Mouse (Mus musculus): ENCODE measurements around the gene Unc5b. TPM values are rescaled to one million over a fixed set of nuclear protein-coding genes. Genes with fewer than 3 reads are reported as not detected.

Gene Unc5b
- total and polyA plus RNA-seq, 3 experiments = 0.04 to 0.21 (median 0.06) TPM

DNA sequence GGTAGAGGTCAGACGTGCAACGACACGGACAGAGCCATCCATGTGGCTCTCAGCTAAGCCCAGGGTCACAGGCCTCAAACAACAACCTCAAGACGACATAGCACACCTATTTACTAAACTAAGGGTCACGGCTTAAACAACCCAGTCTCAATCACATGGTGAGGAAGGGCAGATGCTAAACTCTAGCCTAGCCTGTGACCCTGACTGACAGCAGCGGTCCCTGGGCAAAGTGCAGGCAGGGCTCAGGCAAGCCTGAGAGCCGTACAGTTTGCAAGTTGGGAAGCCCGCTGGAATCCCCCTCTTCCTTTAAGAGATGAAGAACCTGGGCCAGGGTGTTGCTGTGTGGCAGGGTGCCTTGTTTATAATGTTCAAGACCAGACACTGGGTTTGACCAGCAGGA lies 36.6 kb downstream of the Unc5b start:
- Histone ChIP-seq H3K36me3 (replicated peaks in 1 of 2; ENCODE audit: control insufficient read depth in 1 of 2, insufficient read depth in 1 of 2, low read length in 1 of 2) (no peaks in the 10 kb centered on the region), H3K79me2 (replicated peaks; ENCODE audit: control insufficient read depth, extremely low read depth, insufficient read depth, poor library complexity, severe bottlenecking) (no peaks in the 10 kb centered on the region), H3K9me3 (replicated peaks; ENCODE audit: low read length) (no peaks in the 10 kb centered on the region), H3K9ac (ENCODE audit: insufficient read depth, low read depth) (no peak overlapping the region), H3K4me2 (ENCODE audit: insufficient read depth, low read depth, poor library complexity, severe bottlenecking) (no peak overlapping the region), H3K4me3 (replicated peaks in 1 of 3; ENCODE audit: low read depth in 2 of 3, low read length in 2 of 3, poor library complexity in 1 of 3) (no peak overlapping the region), H3K27ac (ENCODE audit: insufficient read depth, low read depth) (no peak overlapping the region), H3K4me1 (ENCODE audit: control insufficient read depth in 1 of 2, insufficient read depth in 2 of 2) (0 out of 4 replicates have a peak, but pooled peaks cover 0 to 4% of the 10 kb centered on the region in 2 experiments), H3K27me3 (replicated peaks) (peaks cover 92% of the 10 kb centered on the region)
- no peak for DNase-seq (ENCODE audit: extremely low read depth)
- dilution Hi-C loops (cut with MboI; ENCODE audit: extremely low pct_ligation_motif_present, extremely low pct_unique_long_range_greater_than_20kb, low sequenced_read_pairs) = no loop called here
- in situ Hi-C loops (cut with MboI; ENCODE audit: low pct_ligation_motif_present, low pct_unique_long_range_greater_than_20kb, low sequenced_read_pairs) = no loop called here
- TF ChIP-seq E2F4 (IDR thresholded peaks at IDR 0.05; ENCODE audit: insufficient replicate concordance, low read depth, low read length) (no peak), USF1 (IDR thresholded peaks at IDR 0.05; ENCODE audit: low read depth, low read length) (no peak), MAFK (IDR thresholded peaks at IDR 0.05; ENCODE audit: insufficient replicate concordance, low read length) (no peak), TBP (conservative IDR thresholded peaks at IDR 0.05; ENCODE audit: low read depth, low read length) (no peak), ZC3H11A (IDR thresholded peaks at IDR 0.05; ENCODE audit: low read depth, low read length) (no peak), JUN (IDR thresholded peaks at IDR 0.05; ENCODE audit: insufficient read depth, low read depth, low read length) (no peak), RCOR1 (conservative IDR thresholded peaks at IDR 0.05; ENCODE audit: low read depth, low read length) (no peak), UBTF (IDR thresholded peaks at IDR 0.05; ENCODE audit: low read depth, low read length) (no peak), ELF1 (IDR thresholded peaks at IDR 0.05; ENCODE audit: low read depth, low read length) (no peak), ZKSCAN1 (IDR thresholded peaks at IDR 0.05; ENCODE audit: borderline replicate concordance, low read depth, low read length) (no peak), KAT2A (IDR thresholded peaks at IDR 0.05; ENCODE audit: insufficient replicate concordance, low read length) (no peak), MAZ (IDR thresholded peaks at IDR 0.05; ENCODE audit: low read depth, low read length) (no peak), MYC (IDR thresholded peaks at IDR 0.05; ENCODE audit: low read depth, low read length) (no peak), EP300 (IDR thresholded peaks at IDR 0.05; ENCODE audit: low read length) (no peak)

DNA sequence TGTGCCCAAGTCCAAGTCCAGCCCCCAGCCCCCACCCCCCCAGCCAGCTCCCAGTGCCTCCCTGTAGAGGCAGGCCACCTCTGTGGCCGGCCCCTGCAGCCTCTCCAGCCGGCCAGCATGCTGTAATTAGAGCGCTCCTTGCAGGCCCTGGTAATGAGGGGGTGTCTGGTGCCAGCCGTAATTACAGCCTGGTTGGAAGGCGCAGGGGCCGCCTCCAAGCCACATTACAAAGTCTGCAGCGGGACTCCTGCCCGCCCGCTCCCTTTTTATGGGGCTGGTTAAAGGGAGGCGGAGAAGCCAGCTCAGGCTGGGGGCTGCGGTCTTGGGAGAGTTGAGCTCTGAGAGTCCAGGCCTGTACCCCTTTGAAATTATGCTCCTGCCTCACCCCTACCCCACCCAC lies 37.0 kb downstream of the Unc5b start:
- Histone ChIP-seq H3K4me3 (replicated peaks in 1 of 3; ENCODE audit: low read depth in 2 of 3, low read length in 2 of 3, poor library complexity in 1 of 3) (no peak overlapping the region), H3K36me3 (replicated peaks in 1 of 2; ENCODE audit: control insufficient read depth in 1 of 2, insufficient read depth in 1 of 2, low read length in 1 of 2) (no peaks in the 10 kb centered on the region), H3K27me3 (replicated peaks) (peaks cover 91% of the 10 kb centered on the region), H3K4me2 (ENCODE audit: insufficient read depth, low read depth, poor library complexity, severe bottlenecking) (no peak overlapping the region), H3K9ac (ENCODE audit: insufficient read depth, low read depth) (no peak overlapping the region), H3K79me2 (replicated peaks; ENCODE audit: control insufficient read depth, extremely low read depth, insufficient read depth, poor library complexity, severe bottlenecking) (no peaks in the 10 kb centered on the region), H3K9me3 (replicated peaks; ENCODE audit: low read length) (no peaks in the 10 kb centered on the region), H3K4me1 (ENCODE audit: control insufficient read depth in 1 of 2, insufficient read depth in 2 of 2) (0 out of 4 replicates have a peak, but pooled peaks cover 0 to 4% of the 10 kb centered on the region in 2 experiments), H3K27ac (ENCODE audit: insufficient read depth, low read depth) (no peak overlapping the region)
- in situ Hi-C loops (cut with MboI; ENCODE audit: low pct_ligation_motif_present, low pct_unique_long_range_greater_than_20kb, low sequenced_read_pairs) (no loop called here), dilution Hi-C loops (cut with MboI; ENCODE audit: extremely low pct_ligation_motif_present, extremely low pct_unique_long_range_greater_than_20kb, low sequenced_read_pairs) (no loop called here)
- no peak for DNase-seq (ENCODE audit: extremely low read depth)
- no peak for TF ChIP-seq HCFC1 (IDR thresholded peaks at IDR 0.05; ENCODE audit: low read depth, low read length)
